Mouse (Mus musculus) common myeloid progenitor, adult 5-6 weeks (primary cell): ENCODE results near the gene Npcd. TPM values are rescaled to one million over a fixed set of nuclear protein-coding genes. Genes with fewer than 3 reads are reported as not detected.

Experiments
- ATAC-seq: replicated peaks from 2 replicates; pipeline ENCODE4 v1.8.0; 2016; ENCODE audit warnings: low read depth, mild to moderate bottlenecking, moderate TSS enrichment, inconsistent platforms; ENCODE audit not compliant: poor library complexity, severe bottlenecking
- total RNA-seq: library from RNA; stranded (forward); fragments of 200-1000, 187-1606 nt; gene quantifications from 2 replicates; pipeline ENCODE4 v1.2.3, GENCODE M21; 2017

The Npcd gene
- total RNA-seq: not detected in 2 replicates

- ATAC-seq: peak; percentile 55
Observed at GRCm38 (mm10) chr15:79834130-79834880, at the start of gene Npcd, which contains the start of gene Cbx6. Gene Npcd, minus strand, starts transcription at chr15:79834237. Gene Cbx6, minus strand, starts transcription at chr15:79834688.

GRCm38 (mm10) chr15:79883352-79883822 is 49.4 kb upstream of the Npcd start:
- ATAC-seq: peak; percentile 91

- ATAC-seq: no peak
Observed at GRCm38 (mm10) chr15:79882623-79883267, 48.7 kb upstream of the Npcd start.

- ATAC-seq: no peak
Observed at GRCm38 (mm10) chr15:79880477-79880876, 46.4 kb upstream of the Npcd start.

GRCm38 (mm10) chr15:79879319-79879718 is 45.3 kb upstream of the Npcd start:
- 0 out of 2 replicates have a peak, but pooled peaks have one; percentile 12 for ATAC-seq

GRCm38 (mm10) chr15:79878725-79879136 is 44.7 kb upstream of the Npcd start:
- no peak for ATAC-seq

GRCm38 (mm10) chr15:79875261-79875995 is 41.4 kb upstream of the Npcd start:
- ATAC-seq: no peak

- ATAC-seq: 0 out of 2 replicates have a peak, but pooled peaks have one; percentile 18
Observed at GRCm38 (mm10) chr15:79873995-79874394, 40.0 kb upstream of the Npcd start.

GRCm38 (mm10) chr15:79873545-79873944 is 39.5 kb upstream of the Npcd start:
- no peak for ATAC-seq

GRCm38 (mm10) chr15:79867260-79868002 is 33.4 kb upstream of the Npcd start:
- ATAC-seq: no peak

- ATAC-seq: no peak
Observed at GRCm38 (mm10) chr15:79859821-79860220, 25.8 kb upstream of the Npcd start.

- no peak for ATAC-seq
Observed at GRCm38 (mm10) chr15:79858979-79859378, 24.9 kb upstream of the Npcd start.

GRCm38 (mm10) chr15:79850143-79850542 is 16.1 kb upstream of the Npcd start:
- no peak for ATAC-seq

- ATAC-seq: no peak
Observed at GRCm38 (mm10) chr15:79847100-79847499, 13.1 kb upstream of the Npcd start.

GRCm38 (mm10) chr15:79845986-79846385 is 11.9 kb upstream of the Npcd start:
- ATAC-seq: no peak

GRCm38 (mm10) chr15:79842985-79843384 is 8.9 kb upstream of the Npcd start:
- ATAC-seq: no peak

- no peak for ATAC-seq
Observed at GRCm38 (mm10) chr15:79840281-79840680, 6.2 kb upstream of the Npcd start.

- no peak for ATAC-seq
Observed at GRCm38 (mm10) chr15:79834881-79835260, 834 bp upstream of the Npcd start.

GRCm38 (mm10) chr15:79833251-79834050 is 586 bp downstream of the Npcd start:
- ATAC-seq: no peak
